Mouse (Mus musculus): ENCODE data around the gene Crhr1.

- TF ChIP-seq GATA1 (IDR thresholded peaks at IDR 0.05; ENCODE audit: borderline replicate concordance, low read length) (no peak), FLI1 (IDR thresholded peaks at IDR 0.05; ENCODE audit: low read length) (no peak)
These were observed 33.1 kb upstream of the Crhr1 start for GRCm38 (mm10) chr11:104099542-104099941.

Data from megakaryocyte, embryonic 14.5 days (primary cell).